Mouse (Mus musculus): ENCODE data around the gene Mpig6b.
A peak's percentile ranks its signal among the peaks of the same experiment; 100 is the strongest.
"Not testable (repeated sequence)": the region's sequence is repeated elsewhere in the genome, so short reads cannot be mapped to it uniquely, and the experiment has no call there.

Gene Mpig6b

GRCm38 (mm10) chr17:35033703-35034102 lies 32.3 kb downstream of the Mpig6b start:
- DNase-seq, result not testable (repeated sequence)

GRCm38 (mm10) chr17:35032323-35032870 lies 33.6 kb downstream of the Mpig6b start:
- no peak for DNase-seq

- no peak for DNase-seq
Measured at GRCm38 (mm10) chr17:35031880-35032279, 34.1 kb downstream of the Mpig6b start.

GRCm38 (mm10) chr17:35031272-35031671 lies 34.7 kb downstream of the Mpig6b start:
- DNase-seq, result no peak

- DNase-seq, result no peak
Measured at GRCm38 (mm10) chr17:35029691-35030532, 36.1 kb downstream of the Mpig6b start.

GRCm38 (mm10) chr17:35028315-35028714 lies 37.7 kb downstream of the Mpig6b start:
- no peak for DNase-seq

GRCm38 (mm10) chr17:35027277-35028068 lies 38.5 kb downstream of the Mpig6b start, which contains the start of gene Sapcd1:
Gene Sapcd1, minus strand, starts transcription at chr17:35028016.
- peak; percentile 53 for DNase-seq

GRCm38 (mm10) chr17:35026206-35026605 lies 39.8 kb downstream of the Mpig6b start:
- DNase-seq, result no peak

GRCm38 (mm10) chr17:35024691-35025488 lies 41.1 kb downstream of the Mpig6b start:
- DNase-seq, result no peak

- DNase-seq, result no peak
Measured at GRCm38 (mm10) chr17:35024261-35024660, 41.7 kb downstream of the Mpig6b start.

GRCm38 (mm10) chr17:35023756-35024155 lies 42.2 kb downstream of the Mpig6b start:
- no peak for DNase-seq

- DNase-seq, result no peak
Measured at GRCm38 (mm10) chr17:35023221-35023620, 42.8 kb downstream of the Mpig6b start.

- no peak for DNase-seq
Measured at GRCm38 (mm10) chr17:35022541-35023060, 43.4 kb downstream of the Mpig6b start.

- peak; percentile 11 for DNase-seq
Measured at GRCm38 (mm10) chr17:35021842-35022477, 44.0 kb downstream of the Mpig6b start.

GRCm38 (mm10) chr17:35021163-35021808 lies 44.7 kb downstream of the Mpig6b start:
- peak; percentile 88 for DNase-seq

- DNase-seq, result peak; percentile 34
Measured at GRCm38 (mm10) chr17:35020551-35020950, 45.4 kb downstream of the Mpig6b start.

GRCm38 (mm10) chr17:35019894-35020293 lies 46.1 kb downstream of the Mpig6b start:
- DNase-seq, result no peak

- DNase-seq, result peak; percentile 44
Measured at GRCm38 (mm10) chr17:35018171-35018570, 47.8 kb downstream of the Mpig6b start.

- peak; percentile 54 for DNase-seq
Measured at GRCm38 (mm10) chr17:35017706-35018030, 48.3 kb downstream of the Mpig6b start.

- peak; percentile 65 for DNase-seq
Measured at GRCm38 (mm10) chr17:35016791-35017705, 48.9 kb downstream of the Mpig6b start.
